Mouse (Mus musculus): ENCODE data around the gene Ube2d2b. TPM values are rescaled to one million over a fixed set of nuclear protein-coding genes. Genes with fewer than 3 reads are reported as not detected.
A peak's percentile ranks its signal among the peaks of the same experiment; 100 is the strongest.

The Ube2d2b gene
- total RNA-seq (2021) (not detected), polyA plus RNA-seq (2012; rRNA removed) (0.08 and 0.18 TPM in 2 replicates)
- long read RNA-seq, result 0 reads

DNA sequence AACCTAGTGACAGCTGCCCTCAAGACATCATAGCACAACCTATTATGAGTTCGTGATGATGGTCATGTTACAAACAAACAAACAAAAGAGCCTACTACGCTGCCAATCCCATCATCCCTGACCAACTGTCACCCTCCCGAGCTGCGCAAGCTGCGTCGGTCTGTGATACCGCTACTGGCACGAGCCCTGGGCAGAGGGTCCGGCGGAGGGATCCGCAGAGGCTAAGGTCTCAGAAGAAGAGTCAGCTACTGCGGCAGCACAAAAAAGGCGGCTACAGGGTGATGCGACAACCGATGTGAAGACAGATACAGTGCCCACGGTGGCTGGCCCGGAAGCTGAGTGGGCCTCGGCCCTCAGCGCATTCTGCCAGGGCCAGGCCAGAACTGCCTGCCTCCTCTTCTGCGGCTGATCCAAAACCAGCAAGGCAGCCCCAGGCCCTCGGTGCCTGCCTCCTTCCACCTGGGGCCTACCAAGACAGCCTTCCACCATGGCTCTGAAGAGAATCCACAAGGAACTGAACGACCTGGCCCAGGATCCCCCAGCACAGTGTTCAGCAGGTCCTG lies at the start of gene Ube2d2b:
Gene Ube2d2b (plus strand): TSS at position 102 of the 563 bp plus-strand sequence.
- H3K4me3 ChIP-seq, result no peak within 1 kb of the TSS
- no peaks in the 10 kb centered on the region for H3K27me3 ChIP-seq (ENCODE audit: control insufficient read depth, insufficient read depth, low read length)
- WGBS, result 96% methylated on average over 22 of the region's 22 CpGs
- no peak for TF ChIP-seq CTCF (IDR thresholded peaks at IDR 0.05)
- no peak for TF ChIP-seq EP300 (IDR thresholded peaks at IDR 0.05; ENCODE audit: insufficient read depth, low read depth, low read length)
- no peak for TF ChIP-seq POLR2A (IDR thresholded peaks at IDR 0.05; ENCODE audit: insufficient read depth, low read depth, low read length)
- H3K9ac ChIP-seq (ENCODE audit: low read depth, low read length), result no peak within 1 kb of the TSS
- DNase-seq, result no peak
- peaks cover 1% of the 10 kb centered on the region; the same call in 1 of the 2 replicates for H3K4me1 ChIP-seq (ENCODE audit: control insufficient read depth, insufficient read depth, low read length)
- H3K27ac ChIP-seq, result no peak within 1 kb of the TSS
- intact Hi-C loops (cut with DNase I), result no loop called here
- H3K36me3 ChIP-seq (ENCODE audit: control insufficient read depth, insufficient read depth, low read length), result peaks cover 2% of the 10 kb centered on the region; the same call in 1 of the 2 replicates
- peaks cover 4% of the 10 kb centered on the region for H3K79me2 ChIP-seq (replicated peaks; ENCODE audit: control insufficient read depth, insufficient read depth, low read length)

- Histone ChIP-seq H3K9ac (ENCODE audit: low read depth, low read length) (no peak overlapping the region), H3K79me2 (replicated peaks; ENCODE audit: control insufficient read depth, insufficient read depth, low read length) (no peaks in the 10 kb centered on the region), H3K4me3 (no peak overlapping the region), H3K27me3 (ENCODE audit: control insufficient read depth, insufficient read depth, low read length) (no peaks in the 10 kb centered on the region), H3K27ac (no peak overlapping the region), H3K36me3 (ENCODE audit: control insufficient read depth, insufficient read depth, low read length) (no peaks in the 10 kb centered on the region), H3K4me1 (ENCODE audit: control insufficient read depth, insufficient read depth, low read length) (no peaks in the 10 kb centered on the region)
- intact Hi-C loops (cut with DNase I), result no loop called here
- 93% methylated on average over 1 of the region's 1 CpGs for WGBS
- no peak for DNase-seq
- TF ChIP-seq EP300 (IDR thresholded peaks at IDR 0.05; ENCODE audit: insufficient read depth, low read depth, low read length) (no peak), POLR2A (IDR thresholded peaks at IDR 0.05; ENCODE audit: insufficient read depth, low read depth, low read length) (no peak), CTCF (IDR thresholded peaks at IDR 0.05) (no peak)
Observed at GRCm38 (mm10) chr5:107782360-107782759, 47.5 kb upstream of the Ube2d2b start.

DNA sequence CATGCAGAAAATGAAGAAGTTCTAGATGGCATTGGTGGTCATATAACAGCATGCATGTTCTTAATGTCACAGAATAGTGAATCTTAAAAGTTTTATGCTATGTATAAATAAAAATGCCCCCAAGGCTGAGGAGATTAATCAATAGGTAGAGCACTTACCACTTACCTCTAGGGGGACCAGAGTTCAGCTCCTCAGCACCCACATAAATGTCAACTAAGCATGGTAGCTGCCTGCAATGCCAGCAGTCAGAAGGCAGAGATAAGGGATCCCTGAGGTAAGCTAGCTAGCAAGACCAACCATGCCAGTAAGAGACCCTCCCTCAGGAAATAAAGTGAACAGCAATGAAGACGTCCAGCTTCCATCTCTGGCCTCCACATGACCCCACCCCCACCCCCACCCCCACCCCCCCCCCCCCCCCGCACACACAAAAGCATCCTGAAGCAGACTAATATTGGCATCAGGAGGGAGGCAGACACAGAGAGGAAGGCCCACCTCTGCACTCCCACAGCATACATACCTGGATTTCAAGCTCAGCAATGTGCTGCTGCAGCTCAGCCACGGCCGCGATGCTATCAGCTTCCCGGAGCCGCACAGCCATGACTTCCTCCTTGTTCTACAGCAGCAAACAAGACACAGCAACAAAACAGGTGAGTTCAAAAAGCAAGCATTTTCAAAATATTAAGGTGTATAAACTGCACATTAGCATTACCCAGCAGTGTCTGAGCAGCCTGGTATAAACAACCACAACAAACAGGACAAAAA lies 42.0 kb upstream of the Ube2d2b start:
- Histone ChIP-seq H3K9ac (ENCODE audit: low read depth, low read length) (no peak overlapping the region), H3K36me3 (ENCODE audit: control insufficient read depth, insufficient read depth, low read length) (no peaks in the 10 kb centered on the region), H3K4me1 (ENCODE audit: control insufficient read depth, insufficient read depth, low read length) (no peaks in the 10 kb centered on the region), H3K27me3 (ENCODE audit: control insufficient read depth, insufficient read depth, low read length) (no peaks in the 10 kb centered on the region), H3K4me3 (no peak overlapping the region), H3K27ac (no peak overlapping the region), H3K79me2 (replicated peaks; ENCODE audit: control insufficient read depth, insufficient read depth, low read length) (no peaks in the 10 kb centered on the region)
- no peak for DNase-seq
- 85% methylated on average over 7 of the region's 7 CpGs for WGBS
- TF ChIP-seq EP300 (IDR thresholded peaks at IDR 0.05; ENCODE audit: insufficient read depth, low read depth, low read length) (no peak), CTCF (IDR thresholded peaks at IDR 0.05) (no peak), POLR2A (IDR thresholded peaks at IDR 0.05; ENCODE audit: insufficient read depth, low read depth, low read length) (no peak)
- intact Hi-C loops (cut with DNase I), result loop anchor here (5.0 kb wide), 1 partner anchor 104 kb away; no protein-coding TSS in a partner anchor

DNA sequence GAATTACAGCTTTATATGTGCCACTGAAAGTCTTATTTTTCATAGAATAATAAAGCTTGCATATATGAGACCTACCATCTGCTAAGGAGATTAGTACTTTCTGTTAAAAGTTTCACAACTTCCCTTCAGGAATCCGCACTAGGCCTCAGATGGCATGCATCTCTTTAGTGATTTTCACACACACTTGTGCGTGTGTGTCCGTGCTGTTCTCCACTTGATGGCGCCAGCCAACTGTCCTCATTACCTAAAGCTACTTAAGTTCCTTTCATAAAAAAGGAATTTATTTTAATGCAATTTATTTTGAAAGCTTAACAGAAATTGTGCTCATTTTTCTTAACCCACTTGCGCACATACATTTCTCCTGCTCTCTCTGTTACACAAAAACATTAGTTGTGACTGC lies 40.4 kb upstream of the Ube2d2b start:
- DNase-seq, result no peak
- no peak overlapping the region for H3K9ac ChIP-seq (ENCODE audit: low read depth, low read length)
- intact Hi-C loops (cut with DNase I), result loop anchor here (5.0 kb wide), 1 partner anchor 103 kb away; no protein-coding TSS in a partner anchor
- peak; percentile 67 for TF ChIP-seq CTCF (IDR thresholded peaks at IDR 0.05)
- TF ChIP-seq EP300 (IDR thresholded peaks at IDR 0.05; ENCODE audit: insufficient read depth, low read depth, low read length), result no peak
- no peak for TF ChIP-seq POLR2A (IDR thresholded peaks at IDR 0.05; ENCODE audit: insufficient read depth, low read depth, low read length)
- 76% methylated on average over 5 of the region's 5 CpGs for WGBS
- H3K4me1 ChIP-seq (ENCODE audit: control insufficient read depth, insufficient read depth, low read length), result no peaks in the 10 kb centered on the region; the same call in 1 of the 2 replicates
- no peaks in the 10 kb centered on the region for H3K27me3 ChIP-seq (ENCODE audit: control insufficient read depth, insufficient read depth, low read length)
- no peak overlapping the region for H3K27ac ChIP-seq
- no peaks in the 10 kb centered on the region for H3K79me2 ChIP-seq (replicated peaks; ENCODE audit: control insufficient read depth, insufficient read depth, low read length)
- H3K36me3 ChIP-seq (ENCODE audit: control insufficient read depth, insufficient read depth, low read length), result no peaks in the 10 kb centered on the region; the same call in 1 of the 2 replicates
- no peak overlapping the region for H3K4me3 ChIP-seq

DNA sequence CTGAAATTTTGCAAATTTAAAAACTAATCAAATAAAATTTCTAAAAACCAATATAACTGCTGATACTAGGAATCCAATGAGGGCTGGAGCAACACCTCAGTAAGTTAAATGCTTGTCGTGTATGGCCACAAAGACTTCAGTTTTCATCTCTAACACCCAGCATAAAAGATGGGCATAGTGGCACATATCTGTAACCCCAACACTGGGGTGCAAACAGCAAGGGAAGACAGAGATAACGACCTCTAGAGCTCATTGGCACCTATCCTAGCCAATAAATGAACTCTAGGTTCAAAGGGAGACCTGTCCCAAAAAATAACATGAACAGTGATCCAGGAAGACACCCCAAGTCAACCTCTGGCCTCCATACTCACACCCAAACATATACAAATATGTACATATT lies 37.9 kb upstream of the Ube2d2b start:
- no peaks in the 10 kb centered on the region; the same call in 1 of the 2 replicates for H3K36me3 ChIP-seq (ENCODE audit: control insufficient read depth, insufficient read depth, low read length)
- H3K4me1 ChIP-seq (ENCODE audit: control insufficient read depth, insufficient read depth, low read length), result no peaks in the 10 kb centered on the region; the same call in 1 of the 2 replicates
- WGBS, result 90% methylated on average over 2 of the region's 2 CpGs
- no peak overlapping the region for H3K4me3 ChIP-seq
- TF ChIP-seq POLR2A (IDR thresholded peaks at IDR 0.05; ENCODE audit: insufficient read depth, low read depth, low read length) (no peak), EP300 (IDR thresholded peaks at IDR 0.05; ENCODE audit: insufficient read depth, low read depth, low read length) (no peak), CTCF (IDR thresholded peaks at IDR 0.05) (no peak)
- intact Hi-C loops (cut with DNase I), result no loop called here
- no peak overlapping the region for H3K9ac ChIP-seq (ENCODE audit: low read depth, low read length)
- no peak overlapping the region for H3K27ac ChIP-seq
- H3K79me2 ChIP-seq (replicated peaks; ENCODE audit: control insufficient read depth, insufficient read depth, low read length), result no peaks in the 10 kb centered on the region
- H3K27me3 ChIP-seq (ENCODE audit: control insufficient read depth, insufficient read depth, low read length), result no peaks in the 10 kb centered on the region
- no peak for DNase-seq

GRCm38 (mm10) chr5:107792516-107792915 lies 37.4 kb upstream of the Ube2d2b start:
- no peaks in the 10 kb centered on the region for H3K27me3 ChIP-seq (ENCODE audit: control insufficient read depth, insufficient read depth, low read length)
- no peak overlapping the region for H3K4me3 ChIP-seq
- H3K4me1 ChIP-seq (ENCODE audit: control insufficient read depth, insufficient read depth, low read length), result no peaks in the 10 kb centered on the region; the same call in 1 of the 2 replicates
- H3K27ac ChIP-seq, result no peak overlapping the region; the same call in 1 of the 2 replicates
- TF ChIP-seq EP300 (IDR thresholded peaks at IDR 0.05; ENCODE audit: insufficient read depth, low read depth, low read length) (no peak), POLR2A (IDR thresholded peaks at IDR 0.05; ENCODE audit: insufficient read depth, low read depth, low read length) (no peak), CTCF (IDR thresholded peaks at IDR 0.05) (no peak)
- intact Hi-C loops (cut with DNase I), result no loop called here
- WGBS, result 91% methylated on average over 3 of the region's 3 CpGs
- no peaks in the 10 kb centered on the region; the same call in 1 of the 2 replicates for H3K36me3 ChIP-seq (ENCODE audit: control insufficient read depth, insufficient read depth, low read length)
- H3K9ac ChIP-seq (ENCODE audit: low read depth, low read length), result no peak overlapping the region
- DNase-seq, result no peak
- H3K79me2 ChIP-seq (replicated peaks; ENCODE audit: control insufficient read depth, insufficient read depth, low read length), result no peaks in the 10 kb centered on the region
